8 mouse cellular contexts compared by ENCODE assay signal in the genomic region with DNA sequence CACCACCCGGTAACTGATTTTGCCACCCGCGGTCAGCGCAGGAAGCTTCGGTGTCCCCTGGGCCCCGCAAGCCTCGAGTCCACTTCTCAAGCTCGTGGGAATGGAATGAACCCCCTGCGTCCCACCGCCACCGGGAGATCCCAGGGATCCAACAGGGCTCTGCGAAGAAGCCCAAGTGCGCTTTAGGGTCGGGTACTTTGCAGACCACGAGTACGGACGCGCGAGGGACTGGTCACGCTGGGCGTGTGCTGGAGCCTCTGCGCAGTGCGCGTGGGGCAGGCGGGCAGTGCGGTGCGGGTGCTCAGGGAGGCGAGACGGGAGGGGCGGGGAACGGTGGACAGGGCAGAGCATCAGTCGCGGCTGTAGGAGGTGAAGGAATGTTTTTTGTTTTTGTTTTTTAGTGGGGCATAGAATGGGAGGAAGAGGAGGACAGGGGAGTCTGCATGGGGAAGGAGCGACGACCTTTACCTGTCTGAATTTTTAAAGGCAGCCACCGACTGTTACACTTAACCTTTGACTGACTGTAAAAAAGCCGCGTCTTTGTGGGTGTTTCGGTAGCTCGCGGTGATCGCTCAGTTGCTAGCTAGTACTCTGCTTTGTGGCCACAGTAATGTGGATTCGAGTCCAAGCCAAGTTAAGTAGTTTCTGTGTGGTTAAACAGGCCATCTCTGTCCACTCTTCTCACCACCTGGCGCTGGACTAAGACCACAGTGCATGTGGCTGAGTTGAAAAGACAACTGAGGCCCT. TPM values are rescaled to one million over a fixed set of nuclear protein-coding genes. Genes with fewer than 3 reads are reported as not detected.
A peak's percentile ranks its signal among the peaks of the same experiment; 100 is the strongest.
DNase-seq lines count a peak whose midpoint lies in the region; ATAC-seq and TF ChIP-seq lines count a peak whose summit lies in the region.

No protein-coding gene starts in this region.

- no peaks in the 10 kb centered on the region for H3K36me3 ChIP-seq in lung, embryonic 15.5 days
- H3K36me3 ChIP-seq in forebrain, embryonic 15.5 days, result no peaks in the 10 kb centered on the region
- H3K36me3 ChIP-seq in liver, embryonic 14.5 days (replicated peaks; ENCODE audit: control insufficient read depth, insufficient read depth, low read depth), result no peaks in the 10 kb centered on the region
- no peaks in the 10 kb centered on the region for H3K36me3 ChIP-seq in stomach, embryonic 15.5 days

- peak overlapping the region; percentile 27 for H3K9ac ChIP-seq in lung, embryonic 15.5 days
- H3K9ac ChIP-seq in forebrain, embryonic 15.5 days (replicated peaks), result peak overlapping the region; percentile 33; the same call in 1 of the 2 replicates
- H3K9ac ChIP-seq in liver, embryonic 14.5 days (replicated peaks), result no peak overlapping the region
- H3K9ac ChIP-seq in stomach, embryonic 15.5 days, result peak overlapping the region; percentile 24; the same call in 1 of the 2 replicates

- ATAC-seq in lung, embryonic 15.5 days (ENCODE audit: borderline replicate concordance, extremely low read depth, low FRiP score, low TSS enrichment), result no peak
- ATAC-seq in forebrain, embryonic 15.5 days (replicated peaks), result no peak
- ATAC-seq in liver, embryonic 14.5 days (ENCODE audit: insufficient read depth), result no peak
- ATAC-seq in stomach, embryonic 15.5 days (ENCODE audit: insufficient read depth, low FRiP score, low read depth), result no peak
- ATAC-seq in cerebellum, adult (ENCODE audit: insufficient number of reproducible peaks, low FRiP score, low TSS enrichment), result no peak

- no peak for TF ChIP-seq EP300 in liver, embryonic 14.5 days (IDR thresholded peaks at IDR 0.05; ENCODE audit: low read depth)

- WGBS in lung, embryonic 15.5 days, result 3% methylated on average over 44 of the region's 44 CpGs
- WGBS in forebrain, embryonic 15.5 days, result 2% methylated on average over 44 of the region's 44 CpGs
- 2% methylated on average over 44 of the region's 44 CpGs for WGBS in liver, embryonic 14.5 days (ENCODE audit: insufficient replicate concordance)
- 4% methylated on average over 44 of the region's 44 CpGs for WGBS in stomach, embryonic 15.5 days

- no peak for DNase-seq in lung, postnatal 10 days
- no peak for DNase-seq in liver, embryonic 14.5 days (ENCODE audit: low read depth in 3 of 3, low spot score in 3 of 3)
- DNase-seq in thymus, postnatal 0 days (ENCODE audit: low spot score), result no peak
- DNase-seq in kidney, adult 11 months, result no peak

- H3K27me3 ChIP-seq in lung, embryonic 15.5 days, result peaks cover 72% of the 10 kb centered on the region
- peaks cover 62% of the 10 kb centered on the region for H3K27me3 ChIP-seq in forebrain, embryonic 15.5 days
- peaks cover 54% of the 10 kb centered on the region for H3K27me3 ChIP-seq in liver, embryonic 14.5 days (ENCODE audit: control insufficient read depth, insufficient read depth, low read length)
- peaks cover 34% of the 10 kb centered on the region for H3K27me3 ChIP-seq in stomach, embryonic 15.5 days (replicated peaks)

- TF ChIP-seq CTCF in liver, embryonic 14.5 days (IDR thresholded peaks at IDR 0.05; ENCODE audit: low read depth), result no peak

- H3K9me3 ChIP-seq in lung, embryonic 15.5 days, result no peaks in the 10 kb centered on the region
- H3K9me3 ChIP-seq in forebrain, embryonic 15.5 days, result no peaks in the 10 kb centered on the region; the same call in 1 of the 2 replicates
- H3K9me3 ChIP-seq in liver, embryonic 14.5 days (ENCODE audit: control insufficient read depth, low read length), result no peaks in the 10 kb centered on the region
- H3K9me3 ChIP-seq in stomach, embryonic 15.5 days, result no peaks in the 10 kb centered on the region

- H3K27ac ChIP-seq in lung, embryonic 15.5 days, result no peak overlapping the region
- H3K27ac ChIP-seq in forebrain, embryonic 15.5 days (replicated peaks), result no peak overlapping the region
- H3K27ac ChIP-seq in liver, embryonic 14.5 days, result no peak overlapping the region
- no peak overlapping the region for H3K27ac ChIP-seq in stomach, embryonic 15.5 days

- H3K4me3 ChIP-seq in lung, embryonic 15.5 days, result peak overlapping the region; percentile 35
- H3K4me3 ChIP-seq in forebrain, embryonic 15.5 days, result peak overlapping the region; percentile 34
- peak overlapping the region; percentile 1 to 21; a peak in 2 of 4 replicates for H3K4me3 ChIP-seq in liver, embryonic 14.5 days (ENCODE audit: insufficient read depth in 1 of 2, low read depth in 2 of 2, low read length in 2 of 2)
- peak overlapping the region; percentile 36 for H3K4me3 ChIP-seq in stomach, embryonic 15.5 days (replicated peaks)

- peaks cover 9% of the 10 kb centered on the region for H3K4me1 ChIP-seq in lung, embryonic 15.5 days
- peaks cover 8% of the 10 kb centered on the region for H3K4me1 ChIP-seq in forebrain, embryonic 15.5 days
- H3K4me1 ChIP-seq in liver, embryonic 14.5 days (replicated peaks; ENCODE audit: control insufficient read depth in 2 of 2, insufficient read depth in 2 of 2, low read length in 1 of 2), result 0 out of 4 replicates have a peak, but pooled peaks cover 0 to 2% of the 10 kb centered on the region in 2 experiments
- H3K4me1 ChIP-seq in stomach, embryonic 15.5 days, result peaks cover 5% of the 10 kb centered on the region

- peak overlapping the region; percentile 67 for H3K4me2 ChIP-seq in lung, embryonic 15.5 days
- H3K4me2 ChIP-seq in forebrain, embryonic 15.5 days (replicated peaks), result peak overlapping the region; percentile 52
- H3K4me2 ChIP-seq in liver, embryonic 14.5 days (ENCODE audit: low read depth), result peak overlapping the region; percentile 51
- peak overlapping the region; percentile 82 for H3K4me2 ChIP-seq in stomach, embryonic 15.5 days

RNA-seq across cellular contexts. Expression of a gene that starts 23.0 kb away (rescaled TPM):
- polyA plus RNA-seq in lung, embryonic 15.5 days (2015; fragmentation: Nextera tagmentation; extraction: Ambion mirVana), result 0.14 TPM in 1 of 2 replicates, not detected in the other
- not detected in 2 replicates for polyA plus RNA-seq in forebrain, embryonic 15.5 days (2015; fragmentation: Nextera tagmentation; extraction: Ambion mirVana)
- not detected in 2 replicates for polyA plus RNA-seq in liver, embryonic 14.5 days (2012; rRNA removed)
- not detected in 2 replicates for polyA plus RNA-seq in liver, embryonic 14.5 days (2014; fragmentation: Nextera tagmentation; extraction: Ambion mirVana)
- 0.28 and 0.37 TPM in 2 replicates for polyA plus RNA-seq in stomach, embryonic 15.5 days (2015; fragmentation: Nextera tagmentation; extraction: Ambion mirVana)
- polyA plus RNA-seq in thymus, postnatal 0 days (2015; fragmentation: Nextera tagmentation; extraction: Ambion mirVana), result 0.46 and 0.55 TPM in 2 replicates

RNA-seq across cellular contexts. Expression of a gene that starts 49.9 kb away (rescaled TPM):
- polyA plus RNA-seq in lung, embryonic 15.5 days (2015; fragmentation: Nextera tagmentation; extraction: Ambion mirVana), result 0.55 and 0.57 TPM in 2 replicates
- 0.43 and 0.82 TPM in 2 replicates for polyA plus RNA-seq in forebrain, embryonic 15.5 days (2015; fragmentation: Nextera tagmentation; extraction: Ambion mirVana)
- 3.8 and 4.5 TPM in 2 replicates for polyA plus RNA-seq in liver, embryonic 14.5 days (2012; rRNA removed)
- polyA plus RNA-seq in liver, embryonic 14.5 days (2014; fragmentation: Nextera tagmentation; extraction: Ambion mirVana), result 4.3 and 4.4 TPM in 2 replicates
- 0.72 and 0.78 TPM in 2 replicates for polyA plus RNA-seq in stomach, embryonic 15.5 days (2015; fragmentation: Nextera tagmentation; extraction: Ambion mirVana)
- polyA plus RNA-seq in thymus, postnatal 0 days (2015; fragmentation: Nextera tagmentation; extraction: Ambion mirVana), result 0.13 and 0.18 TPM in 2 replicates
